Mouse (Mus musculus) bone marrow macrophage, adult 2 months (primary cell): ENCODE data around the gene Ms4a15.

Source experiments
- CTCF ChIP-seq: IDR thresholded peaks from 2 replicates; pipeline ENCODE4 v1.5.1; 2012; ENCODE audit warnings: low read depth, mild to moderate bottlenecking, low read length, moderate library complexity
- POLR2A ChIP-seq: IDR thresholded peaks from 2 replicates; pipeline ENCODE4 v1.6.1; 2012; ENCODE audit warnings: mild to moderate bottlenecking, low read depth, low read length, borderline replicate concordance

GRCm38 (mm10) chr19:10936077-10936476 is 57.0 kb downstream of the Ms4a15 start:
- TF ChIP-seq POLR2A (no peak), CTCF (peak; percentile 7; the same call in 1 of the 2 replicates)
